Mouse (Mus musculus) kidney, embryonic 16.5 days (tissue): ENCODE measurements around the gene Pip5kl1. TPM values are rescaled to one million over a fixed set of nuclear protein-coding genes. Genes with fewer than 3 reads are reported as not detected.
A peak's percentile ranks its signal among the peaks of the same experiment; 100 is the strongest.

Experiments used
- ATAC-seq: fragments of 200-750 bp; cut with Nextera tagmentation; 2 replicates; pipeline ENCODE4 v1.8.0; 2017; ENCODE audit warnings: moderate TSS enrichment; ENCODE audit not compliant: low FRiP score, low TSS enrichment
- H3K27ac ChIP-seq: fragments of 300-500 bp; sonication (generic); 2 replicates; pipeline ENCODE4 v1.5.1; 2014; ENCODE audit warnings: low read length
- H3K27me3 ChIP-seq: fragments of 300-500 bp; sonication (generic); 2 replicates; pipeline ENCODE4 v1.6.1; 2014; ENCODE audit warnings: low read length, control low read depth, mixed read lengths; ENCODE audit not compliant: insufficient read depth
- H3K36me3 ChIP-seq: fragments of 300-500 bp; sonication (generic); 2 replicates; pipeline ENCODE4 v1.6.1; 2014; ENCODE audit warnings: low read length, control low read depth, mixed read lengths; ENCODE audit not compliant: insufficient read depth
- H3K4me1 ChIP-seq: fragments of 300-500 bp; sonication (generic); 2 replicates; pipeline ENCODE4 v1.6.1; 2014; ENCODE audit warnings: low read length, control low read depth, mixed read lengths; ENCODE audit not compliant: insufficient read depth
- H3K4me2 ChIP-seq: fragments of 300-500 bp; sonication (generic); replicated peaks from 2 replicates; pipeline ENCODE4 v1.6.1; 2014; ENCODE audit warnings: low read depth, low read length
- H3K4me3 ChIP-seq: fragments of 300-500 bp; sonication (generic); 2 replicates; pipeline ENCODE4 v1.5.1; 2014; ENCODE audit warnings: mild to moderate bottlenecking, low read length
- H3K9ac ChIP-seq: fragments of 300-500 bp; sonication (generic); replicated peaks from 2 replicates; pipeline ENCODE4 v1.6.1; 2014; ENCODE audit warnings: low read length
- H3K9me3 ChIP-seq: fragments of 300-500 bp; sonication (generic); 2 replicates; pipeline ENCODE4 v1.6.1; 2016; ENCODE audit warnings: low read length, control low read depth
- WGBS: fragments of 180-500 bp; shearing (Covaris S2); extraction: QIAGEN DNeasy Blood & Tissue Kit; methylation state at CpG from one replicate; pipeline ENCODE4 v1.1.7; 2014; 5-methylcytosine and 5-hydroxymethylcytosine counted together
- polyA plus RNA-seq: library from polyadenylated mRNA; unstranded; fragments of >200 nt; fragmentation: Nextera tagmentation; extraction: Ambion mirVana; gene quantifications from 2 replicates; pipeline ENCODE4 v1.2.1, GENCODE M21; 2015

The Pip5kl1 gene
- polyA plus RNA-seq, 1 experiment from 2014 or later, result 2.5 TPM

- Histone ChIP-seq H3K9ac (no peak overlapping the region), H3K4me2 (no peak overlapping the region), H3K27me3 (no peaks in the 10 kb centered on the region), H3K9me3 (no peaks in the 10 kb centered on the region), H3K36me3 (peaks cover 43% of the 10 kb centered on the region), H3K4me1 (peaks cover 9% of the 10 kb centered on the region), H3K4me3 (no peak overlapping the region), H3K27ac (no peak overlapping the region)
- 45% methylated on average over 4 of the region's 4 CpGs for WGBS
- no peak for ATAC-seq
Observed at GRCm38 (mm10) chr2:32566536-32567063, 8.0 kb upstream of the Pip5kl1 start.

GRCm38 (mm10) chr2:32568149-32568548 is 6.4 kb upstream of the Pip5kl1 start:
- peaks cover 16% of the 10 kb centered on the region for H3K4me1 ChIP-seq
- H3K36me3 ChIP-seq, result peaks cover 42% of the 10 kb centered on the region
- H3K9ac ChIP-seq, result no peak overlapping the region
- ATAC-seq, result no peak
- H3K9me3 ChIP-seq, result no peaks in the 10 kb centered on the region
- H3K27ac ChIP-seq, result no peak overlapping the region
- 64% methylated on average over 5 of the region's 5 CpGs for WGBS
- no peaks in the 10 kb centered on the region for H3K27me3 ChIP-seq
- H3K4me2 ChIP-seq, result no peak overlapping the region
- no peak overlapping the region for H3K4me3 ChIP-seq

- Histone ChIP-seq H3K9me3 (no peaks in the 10 kb centered on the region), H3K27ac (no peak overlapping the region), H3K9ac (no peak overlapping the region), H3K27me3 (no peaks in the 10 kb centered on the region), H3K4me2 (no peak overlapping the region), H3K36me3 (peaks cover 34% of the 10 kb centered on the region), H3K4me3 (no peak overlapping the region), H3K4me1 (peaks cover 16% of the 10 kb centered on the region)
- 88% methylated on average over 3 of the region's 3 CpGs for WGBS
- no peak for ATAC-seq
Observed at GRCm38 (mm10) chr2:32568941-32569340, 5.7 kb upstream of the Pip5kl1 start.

- peak; percentile 81 for ATAC-seq
- Histone ChIP-seq H3K27me3 (no peaks in the 10 kb centered on the region), H3K4me2 (peak within 1 kb of the TSS; percentile 88), H3K9me3 (no peaks in the 10 kb centered on the region), H3K27ac (peak within 1 kb of the TSS; percentile 16; the same call in 1 of the 2 replicates), H3K9ac (peak within 1 kb of the TSS; percentile 85), H3K4me3 (peak within 1 kb of the TSS; percentile 59), H3K36me3 (peaks cover 15% of the 10 kb centered on the region), H3K4me1 (peaks cover 25% of the 10 kb centered on the region)
- under 1% methylated on average over 36 of the region's 36 CpGs for WGBS
Observed at GRCm38 (mm10) chr2:32570698-32571494, 3.7 kb upstream of the Pip5kl1 start, which contains the start of gene Dpm2. Dpm2 (plus strand) TSS chr2:32570858.

- no peaks in the 10 kb centered on the region for H3K27me3 ChIP-seq
- WGBS, result 91% methylated on average over 11 of the region's 11 CpGs
- H3K9ac ChIP-seq, result no peak overlapping the region
- no peak overlapping the region for H3K27ac ChIP-seq
- peaks cover 10% of the 10 kb centered on the region; the same call in 1 of the 2 replicates for H3K36me3 ChIP-seq
- no peaks in the 10 kb centered on the region for H3K9me3 ChIP-seq
- H3K4me2 ChIP-seq, result no peak overlapping the region
- no peak for ATAC-seq
- H3K4me1 ChIP-seq, result peaks cover 25% of the 10 kb centered on the region
- H3K4me3 ChIP-seq, result no peak overlapping the region
Observed at GRCm38 (mm10) chr2:32572196-32572595, 2.4 kb upstream of the Pip5kl1 start.

- H3K9me3 ChIP-seq, result no peaks in the 10 kb centered on the region
- WGBS, result 2% methylated on average over 26 of the region's 26 CpGs
- H3K27me3 ChIP-seq, result peaks cover 16% of the 10 kb centered on the region
- peak overlapping the region; percentile 54 for H3K9ac ChIP-seq
- H3K4me2 ChIP-seq, result peak overlapping the region; percentile 94
- ATAC-seq, result no peak
- peaks cover 25% of the 10 kb centered on the region for H3K4me1 ChIP-seq
- H3K36me3 ChIP-seq, result no peaks in the 10 kb centered on the region; the same call in 1 of the 2 replicates
- H3K27ac ChIP-seq, result no peak overlapping the region
- H3K4me3 ChIP-seq, result peak overlapping the region; percentile 47
Observed at GRCm38 (mm10) chr2:32574901-32575585, 446 bp downstream of the Pip5kl1 start.

GRCm38 (mm10) chr2:32575586-32576160 is 1.1 kb downstream of the Pip5kl1 start, which contains the start of gene 9430097D07Rik:
9430097D07Rik (minus strand) TSS chr2:32575684.
- 10% methylated on average over 28 of the region's 28 CpGs for WGBS
- Histone ChIP-seq H3K36me3 (no peaks in the 10 kb centered on the region; the same call in 1 of the 2 replicates), H3K9ac (peak within 1 kb of the TSS; percentile 54), H3K27ac (no peak within 1 kb of the TSS), H3K27me3 (peaks cover 16% of the 10 kb centered on the region), H3K9me3 (no peaks in the 10 kb centered on the region), H3K4me2 (peak within 1 kb of the TSS; percentile 94), H3K4me3 (peak within 1 kb of the TSS; percentile 47), H3K4me1 (peaks cover 21% of the 10 kb centered on the region)
- peak; percentile 13; the same call in 1 of the 2 replicates for ATAC-seq

GRCm38 (mm10) chr2:32576532-32576931 is 1.9 kb downstream of the Pip5kl1 start:
- Histone ChIP-seq H3K4me3 (no peak overlapping the region), H3K27ac (no peak overlapping the region)

More at GRCm38 (mm10) chr2:32576532-32576931, 1.9 kb downstream of the Pip5kl1 start:
- no peak for ATAC-seq
- Histone ChIP-seq H3K9me3 (no peaks in the 10 kb centered on the region), H3K4me1 (peaks cover 16% of the 10 kb centered on the region), H3K36me3 (no peaks in the 10 kb centered on the region; the same call in 1 of the 2 replicates), H3K9ac (no peak overlapping the region), H3K4me2 (no peak overlapping the region), H3K27me3 (peaks cover 16% of the 10 kb centered on the region)
- 86% methylated on average over 9 of the region's 9 CpGs for WGBS
